Mouse (Mus musculus) midbrain, embryonic 12.5 days (tissue): ENCODE measurements at regions not wholly inside any gene's neighbourhood (a gene's known extent, or its start where the extent isn't known, plus 50 kb on each side); places are given as distances from the start of the nearest gene placed in this dataset.
A peak's percentile ranks its signal among the peaks of the same experiment; 100 is the strongest.
"Not testable (repeated sequence)": the region's sequence is repeated elsewhere in the genome, so short reads cannot be mapped to it uniquely, and the experiment has no call there.

Experiments used
- ATAC-seq: fragments of 200-750 bp; cut with Nextera tagmentation; 2 replicates; pipeline ENCODE4 v1.8.0; 2017; ENCODE audit warnings: low read depth, moderate TSS enrichment, moderate library complexity; ENCODE audit not compliant: low FRiP score
- H3K27ac ChIP-seq: fragments of 300-500 bp; sonication (generic); replicated peaks from 2 replicates; pipeline ENCODE4 v1.5.1; 2016; ENCODE audit warnings: mild to moderate bottlenecking
- H3K27me3 ChIP-seq: fragments of 300-500 bp; sonication (generic); 2 replicates; pipeline ENCODE4 v1.6.1; 2016; ENCODE audit warnings: mild to moderate bottlenecking
- H3K36me3 ChIP-seq: fragments of 300-500 bp; sonication (generic); 2 replicates; pipeline ENCODE4 v1.6.1; 2016
- H3K4me1 ChIP-seq: fragments of 300-500 bp; sonication (generic); 2 replicates; pipeline ENCODE4 v1.6.1; 2016
- H3K4me2 ChIP-seq: fragments of 300-500 bp; sonication (generic); replicated peaks from 2 replicates; pipeline ENCODE4 v1.6.1; 2016; ENCODE audit warnings: mild to moderate bottlenecking, moderate library complexity
- H3K4me3 ChIP-seq: fragments of 300-500 bp; sonication (generic); 2 replicates; pipeline ENCODE4 v1.5.1; 2016; ENCODE audit warnings: mild to moderate bottlenecking
- H3K9ac ChIP-seq: fragments of 300-500 bp; sonication (generic); replicated peaks from 2 replicates; pipeline ENCODE4 v1.6.1; 2016; ENCODE audit warnings: mild to moderate bottlenecking, moderate library complexity
- H3K9me3 ChIP-seq: fragments of 300-500 bp; sonication (generic); 2 replicates; pipeline ENCODE4 v1.6.1; 2016; ENCODE audit warnings: mild to moderate bottlenecking
- WGBS: fragments of 180-500 bp; shearing (Covaris S2); methylation state at CpG from one replicate; pipeline ENCODE4 v1.1.7; 2016; 5-methylcytosine and 5-hydroxymethylcytosine counted together

DNA sequence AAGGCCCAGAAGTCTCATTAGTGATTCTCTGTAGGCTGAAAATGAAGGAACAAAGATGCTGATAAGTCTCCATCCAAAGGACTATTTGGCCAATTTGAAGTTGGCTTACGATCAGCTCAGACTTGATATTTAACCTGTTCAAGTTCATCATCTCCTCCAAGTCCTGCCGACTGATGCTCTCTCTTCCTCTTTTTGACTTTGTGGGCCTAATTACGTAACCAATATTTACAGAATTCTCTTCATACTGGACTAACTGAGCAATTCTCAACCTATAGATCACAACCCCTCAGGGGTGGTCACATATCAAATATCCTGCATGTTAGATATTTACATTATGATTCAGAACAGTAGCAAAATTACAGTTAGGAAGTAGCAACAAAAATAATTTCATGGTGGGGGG, 101.2 kb upstream of the Frmd4a start:
- 97% methylated on average over 3 of the region's 3 CpGs for WGBS
- H3K9ac ChIP-seq, result no peak overlapping the region
- H3K27ac ChIP-seq, result no peak overlapping the region
- no peaks in the 10 kb centered on the region for H3K4me1 ChIP-seq
- H3K9me3 ChIP-seq, result no peaks in the 10 kb centered on the region
- H3K27me3 ChIP-seq, result no peaks in the 10 kb centered on the region
- H3K4me2 ChIP-seq, result no peak overlapping the region
- no peaks in the 10 kb centered on the region for H3K36me3 ChIP-seq
- H3K4me3 ChIP-seq, result no peak overlapping the region
- ATAC-seq, result no peak

DNA sequence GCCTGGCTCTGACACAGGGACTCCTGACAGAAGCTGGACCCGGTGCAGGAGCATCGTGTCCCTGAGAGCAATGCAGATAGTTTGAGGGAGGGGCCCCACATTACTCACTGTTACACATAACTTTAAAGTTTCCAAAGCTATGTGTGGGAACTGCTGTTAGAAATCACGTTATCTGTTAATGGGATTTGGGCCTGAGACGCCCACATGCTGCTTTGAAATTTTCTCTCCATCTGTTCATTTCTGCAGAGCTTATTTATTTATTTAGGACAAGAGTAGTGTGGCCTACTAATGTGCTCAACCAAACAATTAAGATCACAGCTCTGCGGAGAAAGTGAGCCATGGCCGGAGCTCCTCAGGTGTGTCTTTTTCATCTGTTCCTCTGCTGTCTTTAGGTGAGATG, 99.4 kb upstream of the Frmd4a start:
- H3K4me2 ChIP-seq, result no peak overlapping the region
- no peak overlapping the region for H3K4me3 ChIP-seq
- H3K27me3 ChIP-seq, result no peaks in the 10 kb centered on the region
- no peak overlapping the region for H3K27ac ChIP-seq
- H3K9me3 ChIP-seq, result no peaks in the 10 kb centered on the region
- H3K9ac ChIP-seq, result no peak overlapping the region
- H3K36me3 ChIP-seq, result no peaks in the 10 kb centered on the region
- WGBS, result 72% methylated on average over 6 of the region's 6 CpGs
- H3K4me1 ChIP-seq, result no peaks in the 10 kb centered on the region
- no peak for ATAC-seq

DNA sequence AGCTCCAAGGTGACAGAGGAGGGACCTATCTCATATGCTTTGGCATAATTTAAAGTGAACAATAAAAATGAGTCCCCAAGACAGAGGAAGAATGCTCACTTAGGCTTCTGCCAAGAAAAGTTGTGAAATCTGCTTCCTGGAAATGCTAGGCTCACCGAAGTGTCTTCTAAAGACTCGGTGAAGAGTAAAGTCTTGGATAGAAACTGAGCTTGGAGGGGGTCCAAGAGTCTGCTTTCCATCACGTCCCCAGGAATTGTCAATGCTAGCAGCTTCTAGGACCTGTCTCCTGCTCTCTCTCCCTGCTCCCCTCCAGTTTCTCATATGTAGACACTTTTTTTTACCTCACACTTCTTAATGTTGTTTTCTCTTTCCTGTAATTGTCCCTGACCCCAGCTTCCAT, 97.6 kb upstream of the Frmd4a start:
- Histone ChIP-seq H3K4me2 (no peak overlapping the region), H3K36me3 (no peaks in the 10 kb centered on the region), H3K27ac (no peak overlapping the region), H3K4me3 (no peak overlapping the region), H3K4me1 (0 out of 2 replicates have a peak, but pooled peaks cover 5% of the 10 kb centered on the region), H3K9me3 (no peaks in the 10 kb centered on the region), H3K27me3 (no peaks in the 10 kb centered on the region), H3K9ac (no peak overlapping the region)
- 93% methylated on average over 3 of the region's 3 CpGs for WGBS
- ATAC-seq, result no peak

DNA sequence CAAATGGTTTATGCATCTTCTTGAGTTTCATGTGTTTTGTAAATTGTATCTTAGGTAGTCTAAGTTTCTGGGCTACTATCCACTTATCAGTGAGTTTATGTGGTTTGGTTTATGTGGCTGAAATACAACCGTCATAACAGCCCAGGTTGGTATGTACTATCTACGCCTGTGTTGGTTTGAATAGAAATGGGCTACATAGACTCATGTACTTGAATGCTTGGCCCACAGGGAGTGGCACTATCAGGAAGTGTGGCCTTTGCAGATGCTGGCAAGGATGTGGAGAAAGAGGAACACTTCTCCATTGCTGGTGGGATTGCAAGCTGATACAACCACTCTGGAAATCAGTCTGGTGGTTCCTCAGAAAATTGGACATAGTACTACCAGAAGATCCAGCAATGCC, 96.4 kb upstream of the Frmd4a start:
- H3K4me2 ChIP-seq, H3K4me3 ChIP-seq, H3K9me3 ChIP-seq, H3K9ac ChIP-seq, H3K36me3 ChIP-seq, H3K27ac ChIP-seq, H3K27me3 ChIP-seq, ATAC-seq: not testable (repeated sequence)
- H3K4me1 ChIP-seq, result peaks cover 14% of the 10 kb centered on the region
- WGBS, result 95% methylated on average over 2 of the region's 2 CpGs

DNA sequence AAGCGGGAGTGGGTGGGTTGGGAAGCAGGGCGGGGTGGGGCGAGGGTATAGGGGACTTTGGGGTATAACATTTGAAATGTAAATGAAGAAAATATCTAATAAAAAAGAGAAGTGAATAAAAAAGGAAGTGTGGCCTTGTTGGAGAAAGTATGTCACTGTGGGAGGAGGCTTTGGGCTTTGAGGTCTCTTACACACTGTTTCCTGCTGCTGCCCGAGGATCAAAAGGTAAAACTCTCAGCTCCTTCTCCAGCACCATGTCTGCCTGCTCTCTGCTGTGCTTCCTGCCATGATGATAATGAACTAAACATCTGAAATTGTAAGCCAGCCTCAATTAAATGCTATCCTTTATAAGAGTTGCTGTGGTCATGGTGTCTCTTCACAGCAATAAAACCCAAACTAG, 94.8 kb upstream of the Frmd4a start:
- Histone ChIP-seq H3K27ac (no peak overlapping the region), H3K9me3 (no peaks in the 10 kb centered on the region), H3K36me3 (no peaks in the 10 kb centered on the region), H3K4me2 (no peak overlapping the region), H3K4me3 (no peak overlapping the region), H3K9ac (no peak overlapping the region), H3K4me1 (peaks cover 16% of the 10 kb centered on the region), H3K27me3 (no peaks in the 10 kb centered on the region)
- ATAC-seq, result no peak
- WGBS, result 94% methylated on average over 4 of the region's 4 CpGs

DNA sequence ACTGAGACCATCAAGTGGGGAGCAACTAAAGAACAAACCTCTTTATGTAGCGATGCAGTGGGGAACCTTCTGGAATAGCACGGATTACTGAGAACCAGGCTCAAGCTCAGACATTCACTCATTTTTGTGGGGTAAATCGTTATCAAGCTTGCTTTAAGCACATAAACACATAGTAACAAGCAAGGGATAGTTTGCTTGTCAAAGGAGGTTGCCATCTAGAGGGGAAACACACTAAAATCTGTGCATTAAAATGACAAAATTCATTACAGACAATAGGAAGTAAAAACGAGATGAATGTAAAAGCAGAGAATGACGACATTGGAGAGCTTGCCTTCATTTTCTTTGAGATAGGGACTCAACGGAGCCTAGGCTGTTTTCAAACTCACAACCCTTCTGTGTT, 92.8 kb upstream of the Frmd4a start:
- WGBS, result 77% methylated on average over 6 of the region's 6 CpGs
- no peaks in the 10 kb centered on the region for H3K9me3 ChIP-seq
- no peaks in the 10 kb centered on the region for H3K36me3 ChIP-seq
- peaks cover 21% of the 10 kb centered on the region for H3K4me1 ChIP-seq
- no peaks in the 10 kb centered on the region for H3K27me3 ChIP-seq
- no peak overlapping the region for H3K4me3 ChIP-seq
- H3K9ac ChIP-seq, result no peak overlapping the region
- no peak overlapping the region for H3K4me2 ChIP-seq
- no peak for ATAC-seq
- H3K27ac ChIP-seq, result no peak overlapping the region

DNA sequence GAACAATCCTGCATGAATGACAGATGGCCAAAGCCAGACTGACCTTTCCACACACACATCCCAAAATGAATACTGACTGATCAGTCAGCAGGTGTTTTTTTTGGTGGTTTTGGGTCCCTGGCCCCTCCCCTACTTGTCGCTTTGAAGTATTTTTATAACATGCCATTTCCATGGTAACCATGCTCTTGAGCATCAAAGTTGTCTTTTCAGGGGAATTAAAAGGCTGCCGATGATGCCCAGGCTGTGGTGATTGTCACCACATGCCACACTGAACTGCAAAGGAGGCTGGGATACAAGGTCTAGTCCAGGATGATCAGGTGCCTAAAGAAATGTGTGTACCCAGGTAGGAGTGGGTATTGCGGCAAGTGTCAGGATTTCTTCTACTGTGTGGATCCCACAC, 92.3 kb upstream of the Frmd4a start:
- Histone ChIP-seq H3K27ac (no peak overlapping the region), H3K9me3 (no peaks in the 10 kb centered on the region), H3K27me3 (no peaks in the 10 kb centered on the region), H3K4me2 (no peak overlapping the region), H3K4me1 (peaks cover 21% of the 10 kb centered on the region), H3K4me3 (no peak overlapping the region), H3K9ac (no peak overlapping the region), H3K36me3 (no peaks in the 10 kb centered on the region)
- 57% methylated on average over 3 of the region's 3 CpGs for WGBS
- ATAC-seq, result 0 out of 2 replicates have a peak, but pooled peaks have one; percentile 23

DNA sequence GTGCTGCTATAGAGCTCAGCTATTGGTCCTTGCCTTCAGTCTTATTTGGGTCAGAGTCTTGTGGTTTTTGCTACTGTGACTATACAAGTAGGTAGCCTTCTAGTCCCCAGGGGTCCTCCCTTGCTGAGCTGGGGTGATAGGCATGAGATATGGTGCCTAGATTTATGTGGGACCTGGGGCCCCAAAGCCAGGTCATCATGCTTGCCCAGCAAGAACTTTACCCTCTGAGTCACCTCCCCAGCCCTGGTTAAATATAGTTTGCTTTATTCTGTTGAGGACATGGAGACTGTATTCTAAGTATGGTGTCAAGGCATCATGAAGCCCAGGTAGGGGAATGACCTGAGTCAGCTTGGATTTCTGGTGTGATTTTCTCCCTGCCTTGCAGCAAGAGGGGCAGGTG, 91.4 kb upstream of the Frmd4a start:
- no peaks in the 10 kb centered on the region for H3K9me3 ChIP-seq
- no peak for ATAC-seq
- no peak overlapping the region for H3K27ac ChIP-seq
- no peak overlapping the region for H3K9ac ChIP-seq
- H3K36me3 ChIP-seq, result no peaks in the 10 kb centered on the region
- H3K4me1 ChIP-seq, result peaks cover 21% of the 10 kb centered on the region
- H3K4me3 ChIP-seq, result no peak overlapping the region
- no peaks in the 10 kb centered on the region for H3K27me3 ChIP-seq
- no peak overlapping the region for H3K4me2 ChIP-seq

DNA sequence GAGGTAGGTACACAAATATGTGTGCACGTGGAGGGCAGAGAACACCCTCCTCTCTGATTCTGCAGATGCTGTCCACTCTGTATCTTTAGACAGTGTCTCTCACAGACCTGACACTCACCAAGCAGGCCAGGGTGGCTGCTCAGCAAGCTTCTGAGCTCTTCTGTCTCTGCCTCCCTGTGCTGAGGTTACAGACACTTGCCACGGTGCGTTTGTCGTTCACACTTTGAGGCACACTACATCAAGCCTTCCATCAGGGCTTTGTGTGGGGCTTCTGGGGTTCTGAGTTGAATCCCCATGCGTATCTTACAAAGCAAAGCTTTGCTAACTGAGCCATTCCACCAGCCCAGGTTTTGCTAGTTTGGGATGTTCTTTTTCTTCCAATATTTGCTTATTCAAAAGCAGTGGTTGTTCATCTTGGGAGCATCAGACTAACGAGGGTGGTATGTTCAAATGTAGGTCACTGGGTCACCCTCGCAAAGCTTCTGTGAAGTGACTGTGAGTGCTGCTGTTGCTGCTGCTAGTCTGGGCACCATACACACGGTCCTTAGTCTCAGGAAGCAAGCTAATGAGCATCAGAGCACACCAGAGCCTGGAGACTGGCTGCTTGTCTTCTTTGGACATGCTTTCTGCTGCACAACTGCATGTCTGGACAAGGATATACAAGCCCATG, 90.2 kb upstream of the Frmd4a start:
- Histone ChIP-seq H3K9ac (no peak overlapping the region), H3K4me2 (no peak overlapping the region), H3K27me3 (no peaks in the 10 kb centered on the region), H3K36me3 (no peaks in the 10 kb centered on the region), H3K4me3 (no peak overlapping the region), H3K4me1 (peaks cover 21% of the 10 kb centered on the region), H3K27ac (no peak overlapping the region), H3K9me3 (no peaks in the 10 kb centered on the region)
- WGBS, result 79% methylated on average over 8 of the region's 8 CpGs
- no peak for ATAC-seq

DNA sequence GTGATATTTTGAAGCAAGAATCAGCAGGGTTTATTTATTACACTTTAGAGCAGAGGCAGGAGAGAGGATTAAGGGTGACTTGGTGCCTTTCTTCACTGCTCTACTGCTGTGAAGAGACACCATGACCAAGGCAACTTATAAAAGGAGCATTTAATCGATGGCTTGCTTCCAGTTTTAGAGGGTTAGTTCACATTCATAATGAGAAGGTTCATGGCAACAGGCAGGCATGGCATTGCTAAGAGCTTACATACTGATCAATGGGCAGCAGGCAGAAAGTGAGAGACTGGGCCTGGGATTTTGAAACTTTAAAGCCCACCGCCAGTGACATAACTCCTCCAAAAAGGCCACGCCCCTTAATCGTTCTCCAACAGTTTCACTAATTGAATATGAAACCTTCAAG, 89.7 kb upstream of the Frmd4a start:
- no peaks in the 10 kb centered on the region for H3K9me3 ChIP-seq
- no peaks in the 10 kb centered on the region for H3K36me3 ChIP-seq
- WGBS, result 79% methylated on average over 4 of the region's 4 CpGs
- H3K27me3 ChIP-seq, result no peaks in the 10 kb centered on the region
- no peak overlapping the region for H3K27ac ChIP-seq
- ATAC-seq, result no peak
- peaks cover 21% of the 10 kb centered on the region for H3K4me1 ChIP-seq
- no peak overlapping the region for H3K4me2 ChIP-seq
- no peak overlapping the region for H3K4me3 ChIP-seq
- no peak overlapping the region for H3K9ac ChIP-seq

DNA sequence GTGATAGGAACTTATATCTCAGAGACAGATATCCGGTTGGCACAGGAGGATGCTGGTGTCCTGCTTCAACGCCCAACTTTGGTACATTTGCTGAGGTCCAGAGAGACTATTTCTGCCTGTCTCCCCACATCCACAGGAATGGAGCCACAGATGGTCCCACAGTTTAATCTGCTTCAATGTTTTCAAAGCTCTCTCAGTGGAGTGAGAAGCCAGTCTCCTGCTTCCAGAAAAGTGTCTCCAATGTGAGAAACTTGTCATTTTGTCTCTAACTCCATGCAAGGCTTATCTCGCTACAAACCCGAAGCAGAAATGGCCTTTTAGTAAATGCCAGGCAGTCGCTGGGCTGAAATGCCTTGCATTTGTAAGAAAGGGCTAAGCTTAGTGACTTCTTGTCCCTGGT, 86.9 kb upstream of the Frmd4a start:
- 84% methylated on average over 5 of the region's 5 CpGs for WGBS
- Histone ChIP-seq H3K4me2 (no peak overlapping the region), H3K36me3 (no peaks in the 10 kb centered on the region), H3K4me3 (no peak overlapping the region), H3K27ac (no peak overlapping the region), H3K9me3 (no peaks in the 10 kb centered on the region), H3K27me3 (no peaks in the 10 kb centered on the region), H3K9ac (no peak overlapping the region), H3K4me1 (peaks cover 9% of the 10 kb centered on the region)
- no peak for ATAC-seq

DNA sequence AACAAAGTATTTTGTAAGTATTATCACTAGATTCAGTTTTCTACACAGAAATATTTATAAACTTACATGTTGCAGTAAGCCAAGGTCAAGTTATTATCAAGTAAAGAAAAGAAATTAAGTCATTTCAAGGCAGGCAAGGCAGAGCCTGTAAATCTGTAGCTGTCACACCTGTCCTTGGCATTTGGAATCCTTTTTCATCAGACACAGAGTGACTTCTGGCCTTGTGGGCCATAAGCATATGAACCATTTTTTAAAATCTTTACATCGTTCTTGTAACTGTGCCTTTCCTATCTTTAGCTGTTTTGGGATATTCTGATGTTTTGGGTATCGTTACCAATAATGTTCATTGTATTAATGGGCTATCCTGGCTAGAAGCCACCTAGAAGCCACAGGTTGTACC, 76.7 kb upstream of the Frmd4a start:
- Histone ChIP-seq H3K9ac (no peak overlapping the region), H3K27me3 (no peaks in the 10 kb centered on the region), H3K9me3 (no peaks in the 10 kb centered on the region), H3K27ac (no peak overlapping the region), H3K4me2 (no peak overlapping the region), H3K36me3 (no peaks in the 10 kb centered on the region), H3K4me3 (no peak overlapping the region), H3K4me1 (no peaks in the 10 kb centered on the region)
- ATAC-seq, result no peak
- 84% methylated on average over 2 of the region's 2 CpGs for WGBS

DNA sequence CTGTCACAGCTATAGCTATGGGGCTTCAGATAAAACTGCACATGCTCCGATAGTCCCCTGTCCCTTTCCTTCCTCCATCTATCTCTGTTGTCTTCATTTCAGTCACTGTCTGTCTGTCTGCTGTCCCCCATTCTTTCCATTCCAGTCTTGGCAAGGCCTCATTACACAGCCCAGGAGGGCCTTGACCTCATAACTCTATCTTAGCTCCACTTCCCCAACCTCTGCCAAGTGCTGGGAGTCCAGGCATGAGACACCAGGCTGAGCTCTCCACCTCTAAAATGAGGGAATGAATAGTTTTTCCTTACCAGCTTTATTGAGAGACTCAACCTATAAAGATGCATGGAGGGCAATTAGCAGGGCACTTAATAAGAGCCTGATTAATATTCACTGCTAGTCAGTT, 76.0 kb upstream of the Frmd4a start:
- Histone ChIP-seq H3K27me3 (no peaks in the 10 kb centered on the region), H3K36me3 (no peaks in the 10 kb centered on the region), H3K9me3 (no peaks in the 10 kb centered on the region), H3K4me1 (no peaks in the 10 kb centered on the region), H3K27ac (no peak overlapping the region), H3K4me3 (no peak overlapping the region), H3K4me2 (no peak overlapping the region), H3K9ac (no peak overlapping the region)
- WGBS, result 100% methylated on average over 1 of the region's 1 CpGs
- no peak for ATAC-seq
